28 mouse cellular contexts compared by ENCODE assay signal in genomic region chr3:88637134-88637533, GRCm38 (mm10). TPM values are rescaled to one million over a fixed set of nuclear protein-coding genes. Genes with fewer than 3 reads are reported as not detected.
DNase-seq lines count a peak whose midpoint lies in the region; ATAC-seq and TF ChIP-seq lines count a peak whose summit lies in the region.
"Had no signal": no experiment of that assay in that cellular context is flagged by ENCODE, and none has a peak within 500 bp of the region (broad histone marks: within the 10 kb centered on the region; RNA-seq: fewer than 3 reads in every experiment).

No protein-coding gene starts in this region.

- 91% methylated on average over 5 of the region's 5 CpGs for WGBS in heart, embryonic 14.5 days

- DNase-seq in gastrocnemius, adult 2 months = no peak
- DNase-seq in gastrocnemius, postnatal 25 days = no peak
- DNase-seq in heart, adult 11 months = no peak
- DNase-seq in left cerebral cortex, adult 2 months (ENCODE audit: extremely low spot score in 1 of 2, low spot score in 2 of 2) = no peak
- no peak for DNase-seq in left cerebral cortex, adult 18-20 months (ENCODE audit: low spot score in 2 of 2)
- DNase-seq in embryo, embryonic 9.5 days (ENCODE audit: extremely low spot score) = no peak
- DNase-seq: adrenal gland, postnatal 14 days; cerebellum, adult 8-10 months; cerebellum, postnatal 36 days; embryo, embryonic 11 days; liver, embryonic 13.5 days; lung, embryonic 14.5 days; right cerebral cortex, postnatal 4 days; thymus, postnatal 25 days had no signal

- peaks cover 99% of the 10 kb centered on the region for H3K36me3 ChIP-seq in heart, embryonic 14.5 days (ENCODE audit: control insufficient read depth, insufficient read depth, low read length)

- H3K4me1 ChIP-seq in heart, embryonic 14.5 days (ENCODE audit: control insufficient read depth in 2 of 2, insufficient read depth in 2 of 2, low read length in 2 of 2) = peaks cover 17 to 27% of the 10 kb centered on the region in 2 experiments
- H3K4me1 ChIP-seq: hindbrain, embryonic 12.5 days; midbrain, embryonic 15.5 days had no signal

- 0 out of 2 replicates have a peak overlapping the region, but pooled peaks have one; percentile 26 for H3K9ac ChIP-seq in heart, embryonic 14.5 days (ENCODE audit: low read length)
- H3K9ac ChIP-seq: hindbrain, embryonic 12.5 days; liver, embryonic 13.5 days; lung, embryonic 14.5 days; midbrain, embryonic 15.5 days; neural tube, embryonic 13.5 days had no signal

- peak overlapping the region; percentile 53; the same call in 1 of the 2 replicates for H3K27ac ChIP-seq in gastrocnemius, adult 2 months
- peak overlapping the region; percentile 82 to 83 for H3K27ac ChIP-seq in heart, embryonic 14.5 days (replicated peaks in 1 of 2; ENCODE audit: control insufficient read depth in 1 of 2, insufficient read depth in 1 of 2, low read depth in 2 of 2, low read length in 2 of 2)
- peak overlapping the region; percentile 76; the same call in 1 of the 2 replicates for H3K27ac ChIP-seq in left cerebral cortex, adult 2 months
- H3K27ac ChIP-seq: hindbrain, embryonic 12.5 days; liver, embryonic 13.5 days; macrophage; midbrain, embryonic 15.5 days; neural tube, embryonic 13.5 days had no signal

- H3K4me2 ChIP-seq in heart, embryonic 14.5 days (ENCODE audit: low read length) = no peak overlapping the region
- H3K4me2 ChIP-seq: hindbrain, embryonic 12.5 days; liver, embryonic 13.5 days; lung, embryonic 14.5 days; midbrain, embryonic 15.5 days; neural tube, embryonic 13.5 days had no signal

- TF ChIP-seq CTCF in gastrocnemius, adult 2 months (IDR thresholded peaks at IDR 0.05) = peak; percentile 22; the same call in 1 of the 2 replicates
- no peak; the same call in 1 of the 2 replicates for TF ChIP-seq CTCF in left cerebral cortex, adult 2 months (IDR thresholded peaks at IDR 0.05)

- no peak overlapping the region for H3K4me3 ChIP-seq in gastrocnemius, adult 2 months
- no peak overlapping the region for H3K4me3 ChIP-seq in heart, embryonic 14.5 days (ENCODE audit: control insufficient read depth in 1 of 2, insufficient read depth in 1 of 2, low read depth in 1 of 2, low read length in 2 of 2)
- no peak overlapping the region for H3K4me3 ChIP-seq in left cerebral cortex, adult 2 months
- H3K4me3 ChIP-seq: hindbrain, embryonic 12.5 days; liver, embryonic 13.5 days; midbrain, embryonic 15.5 days; neural tube, embryonic 13.5 days had no signal

- H3K9me3 ChIP-seq in heart, embryonic 14.5 days (ENCODE audit: control insufficient read depth, low read length) = no peaks in the 10 kb centered on the region
- H3K9me3 ChIP-seq: hindbrain, embryonic 12.5 days; liver, embryonic 13.5 days; midbrain, embryonic 15.5 days; neural tube, embryonic 13.5 days had no signal

- intact Hi-C loops in gastrocnemius, adult 2 months (cut with DNase I) = no loop called here
- intact Hi-C loops in left cerebral cortex, adult 2 months (cut with DNase I) = no loop called here

- no peak for ATAC-seq in heart, embryonic 14.5 days (ENCODE audit: insufficient number of reproducible peaks, insufficient read depth, low FRiP score, low read depth)
- ATAC-seq: forebrain, embryonic 14.5 days; intestine, postnatal 0 days; midbrain, embryonic 15.5 days had no signal

- H3K27me3 ChIP-seq in heart, embryonic 14.5 days (ENCODE audit: control insufficient read depth, insufficient read depth, low read length) = no peaks in the 10 kb centered on the region
- H3K27me3 ChIP-seq: hindbrain, embryonic 12.5 days; liver, embryonic 13.5 days; midbrain, embryonic 15.5 days; neural tube, embryonic 13.5 days had no signal

RNA-seq across cellular contexts. Expression of gene Rxfp4, which starts 15.8 kb away (rescaled TPM):
- total RNA-seq in gastrocnemius, adult 2 months (2021) = not detected
- not detected for total RNA-seq in gastrocnemius, postnatal 25 days (2021)
- not detected in 2 replicates for polyA plus RNA-seq in heart, embryonic 14.5 days (2014; fragmentation: Nextera tagmentation; extraction: Ambion mirVana)
- total RNA-seq in left cerebral cortex, adult 2 months (2021) = not detected
- not detected for total RNA-seq in left cerebral cortex, adult 18-20 months (2021)
- total RNA-seq: adrenal gland, postnatal 14 days; gastrocnemius, adult 8-10 months; granulocyte monocyte progenitor cell, adult 5-6 weeks; left cerebral cortex, postnatal 36 days had no signal
- polyA plus RNA-seq: brain, embryonic 14.5 days; forebrain, embryonic 14.5 days; frontal cortex, adult 2 months; hindbrain, embryonic 12.5 days; intestine, postnatal 0 days; kidney, embryonic 16.5 days; liver, embryonic 13.5 days; lung, embryonic 14.5 days; macrophage; midbrain, embryonic 15.5 days; neural tube, embryonic 13.5 days; stomach, embryonic 14.5 days had no signal

RNA-seq across cellular contexts. Expression of gene Arhgef2, which starts 31.4 kb away (rescaled TPM):
- 10 to 100 TPM; 22.4 to 24.7 TPM for total RNA-seq in gastrocnemius, adult 2 months (2021)
- 10 to 100 TPM; 28.1 to 33.0 TPM for total RNA-seq in gastrocnemius, postnatal 25 days (2021)
- 92.6 and 94.2 TPM in 2 replicates for polyA plus RNA-seq in heart, embryonic 14.5 days (2014; fragmentation: Nextera tagmentation; extraction: Ambion mirVana)
- total RNA-seq in left cerebral cortex, adult 2 months (2021) = 100 to 1,000 TPM; 239 to 266 TPM
- total RNA-seq in left cerebral cortex, adult 18-20 months (2021) = 100 to 1,000 TPM; 219 to 239 TPM

RNA-seq across cellular contexts. Expression of gene Khdc4, which starts 48.5 kb away (rescaled TPM):
- 10 to 100 TPM; 24.0 TPM for total RNA-seq in gastrocnemius, adult 2 months (2021)
- total RNA-seq in gastrocnemius, postnatal 25 days (2021) = 10 to 100 TPM; 22.6 to 23.0 TPM
- 60.2 and 62.0 TPM in 2 replicates for polyA plus RNA-seq in heart, embryonic 14.5 days (2014; fragmentation: Nextera tagmentation; extraction: Ambion mirVana)
- total RNA-seq in left cerebral cortex, adult 2 months (2021) = 10 to 100 TPM; 55.3 to 59.3 TPM
- 10 to 100 TPM; 56.8 to 57.8 TPM for total RNA-seq in left cerebral cortex, adult 18-20 months (2021)

Comparison
In these comparisons a context has a peak if more than half of its experiments do, and no peak if none do; other contexts are left out.
1. RNA of gene Arhgef2, which starts 31.4 kb away (total RNA-seq): 239 to 266 TPM in left cerebral cortex, adult 2 months and 219 to 239 TPM in left cerebral cortex, adult 18-20 months; 28.1 to 33.0 TPM in gastrocnemius, postnatal 25 days and 22.4 to 24.7 TPM in gastrocnemius, adult 2 months; every median in the first group is over 4 times any median in the second.
2. Peak in every context shown above with its lines, with median percentiles within 50 percentile points of each other: H3K27ac ChIP-seq.